ENCODE assay signal across 20 mouse cellular contexts in genomic region chr2:158057030-158057429, GRCm38 (mm10). TPM values are rescaled to one million over a fixed set of nuclear protein-coding genes. Genes with fewer than 3 reads are reported as not detected.
DNase-seq lines count a peak whose midpoint lies in the region; ATAC-seq and TF ChIP-seq lines count a peak whose summit lies in the region.
"Had no signal": no experiment of that assay in that cellular context is flagged by ENCODE, and none has a peak within 500 bp of the region (broad histone marks: within the 10 kb centered on the region; RNA-seq: fewer than 3 reads in every experiment).

No protein-coding gene starts in this region.

- H3K27me3 ChIP-seq in hindbrain, postnatal 0 days (ENCODE audit: insufficient read depth, low read length), result no peaks in the 10 kb centered on the region
- H3K27me3 ChIP-seq in hindbrain, embryonic 10.5 days (ENCODE audit: insufficient read depth, poor library complexity, severe bottlenecking), result no peaks in the 10 kb centered on the region
- H3K27me3 ChIP-seq: intestine, embryonic 15.5 days; lung, embryonic 15.5 days; neural tube, embryonic 13.5 days had no signal

- H3K4me1 ChIP-seq in hindbrain, postnatal 0 days (ENCODE audit: insufficient read depth, low read length), result no peaks in the 10 kb centered on the region; the same call in 1 of the 2 replicates
- H3K4me1 ChIP-seq in hindbrain, embryonic 10.5 days (replicated peaks), result 0 out of 2 replicates have a peak, but pooled peaks cover 4% of the 10 kb centered on the region
- H3K4me1 ChIP-seq: intestine, embryonic 15.5 days had no signal

- H3K36me3 ChIP-seq in hindbrain, postnatal 0 days (ENCODE audit: insufficient read depth, low read length), result peaks cover 11% of the 10 kb centered on the region; the same call in 1 of the 2 replicates
- peaks cover 87% of the 10 kb centered on the region for H3K36me3 ChIP-seq in hindbrain, embryonic 10.5 days

- peak; percentile 93 for ATAC-seq in cerebellum, adult (ENCODE audit: insufficient number of reproducible peaks, low FRiP score, low TSS enrichment)
- no peak for ATAC-seq in hindbrain, postnatal 0 days
- ATAC-seq: activated CD4-positive, CD25-positive, alpha-beta regulatory T cell, adult 4 months; CD4-positive, CD25-positive, alpha-beta regulatory T cell, adult 4 months; intestine, embryonic 15.5 days had no signal

- 47% methylated on average over 3 of the region's 3 CpGs for WGBS in hindbrain, postnatal 0 days
- WGBS in hindbrain, embryonic 10.5 days, result 92% methylated on average over 3 of the region's 3 CpGs

- H3K27ac ChIP-seq in hindbrain, postnatal 0 days, result no peak overlapping the region
- H3K27ac ChIP-seq in hindbrain, embryonic 10.5 days, result no peak overlapping the region
- H3K27ac ChIP-seq: hindbrain, embryonic 14.5 days; liver, embryonic 14.5 days; lung, embryonic 15.5 days; neural tube, embryonic 13.5 days had no signal

- no peak for DNase-seq in cerebellum, postnatal 4 days (ENCODE audit: low spot score in 2 of 2)
- peak; percentile 21 for DNase-seq in hindbrain, postnatal 0 days (ENCODE audit: low spot score)
- DNase-seq in hindbrain, embryonic 10.5 days (ENCODE audit: low spot score), result no peak
- DNase-seq in cerebellum, adult 8-10 months, result peak; percentile 86
- peak; percentile 3 for DNase-seq in fibroblast of lung, adult 2 months (ENCODE audit: low read depth)
- no peak for DNase-seq in left cerebral cortex, adult 9 months (ENCODE audit: low spot score in 2 of 2)
- DNase-seq in adrenal gland, postnatal 14 days, result no peak
- DNase-seq: adrenal gland, postnatal 25 days; gastrocnemius, postnatal 25 days; thymus, postnatal 25 days had no signal

- no peaks in the 10 kb centered on the region for H3K9me3 ChIP-seq in hindbrain, postnatal 0 days (ENCODE audit: low read length)
- H3K9me3 ChIP-seq in hindbrain, embryonic 10.5 days, result no peaks in the 10 kb centered on the region
- H3K9me3 ChIP-seq: intestine, embryonic 15.5 days; lung, embryonic 15.5 days; neural tube, embryonic 13.5 days had no signal

- no peak for TF ChIP-seq CTCF in hindbrain, postnatal 0 days (IDR thresholded peaks at IDR 0.05; ENCODE audit: low read depth)

- H3K4me2 ChIP-seq in hindbrain, postnatal 0 days (ENCODE audit: low read depth, low read length), result no peak overlapping the region
- H3K4me2 ChIP-seq: heart, embryonic 11.5 days; hindbrain, embryonic 14.5 days; intestine, embryonic 15.5 days; lung, embryonic 15.5 days; midbrain, embryonic 11.5 days; neural tube, embryonic 13.5 days had no signal

- H3K9ac ChIP-seq in hindbrain, postnatal 0 days (replicated peaks; ENCODE audit: low read length), result no peak overlapping the region
- H3K9ac ChIP-seq: hindbrain, embryonic 14.5 days; intestine, embryonic 15.5 days; liver, embryonic 14.5 days; lung, embryonic 15.5 days; neural tube, embryonic 13.5 days had no signal

- H3K4me3 ChIP-seq in hindbrain, postnatal 0 days (ENCODE audit: low read length), result no peak overlapping the region
- H3K4me3 ChIP-seq in hindbrain, embryonic 10.5 days, result no peak overlapping the region
- H3K4me3 ChIP-seq: intestine, embryonic 15.5 days; lung, embryonic 15.5 days; neural tube, embryonic 13.5 days had no signal

RNA-seq across cellular contexts. Expression of gene Rprd1b, which starts 28.7 kb away (rescaled TPM):
- total RNA-seq in hindbrain, postnatal 0 days (2014; rRNA removed), result 26.3 and 31.3 TPM in 2 replicates
- 19.8 and 20.4 TPM in 2 replicates for polyA plus RNA-seq in hindbrain, postnatal 0 days (2015; fragmentation: Nextera tagmentation; extraction: Ambion mirVana)
- 55.7 and 56.8 TPM in 2 replicates for polyA plus RNA-seq in hindbrain, embryonic 10.5 days (2016; fragmentation: Nextera tagmentation; extraction: Ambion mirVana)
- 31.5 and 31.9 TPM in 2 replicates for total RNA-seq in adrenal gland, postnatal 14 days (2021)

RNA-seq across cellular contexts. Expression of gene Tti1, which starts 28.8 kb away (rescaled TPM):
- total RNA-seq in hindbrain, postnatal 0 days (2014; rRNA removed), result 18.2 and 19.4 TPM in 2 replicates
- polyA plus RNA-seq in hindbrain, postnatal 0 days (2015; fragmentation: Nextera tagmentation; extraction: Ambion mirVana), result 9.5 and 10.3 TPM in 2 replicates
- polyA plus RNA-seq in hindbrain, embryonic 10.5 days (2016; fragmentation: Nextera tagmentation; extraction: Ambion mirVana), result 36.5 and 39.7 TPM in 2 replicates
- total RNA-seq in adrenal gland, postnatal 14 days (2021), result 20.9 and 21.4 TPM in 2 replicates

Comparison
In these comparisons a context has a peak if more than half of its experiments do, and no peak if none do; other contexts are left out.
1. DNase-seq: peak in hindbrain, postnatal 0 days (single experiment), cerebellum, adult 8-10 months (single experiment) and fibroblast of lung, adult 2 months (single experiment); none in cerebellum, postnatal 4 days (0 of 2), hindbrain, embryonic 10.5 days (single experiment), left cerebral cortex, adult 9 months (0 of 2) and adrenal gland, postnatal 14 days (single experiment).